In the genomic region with DNA sequence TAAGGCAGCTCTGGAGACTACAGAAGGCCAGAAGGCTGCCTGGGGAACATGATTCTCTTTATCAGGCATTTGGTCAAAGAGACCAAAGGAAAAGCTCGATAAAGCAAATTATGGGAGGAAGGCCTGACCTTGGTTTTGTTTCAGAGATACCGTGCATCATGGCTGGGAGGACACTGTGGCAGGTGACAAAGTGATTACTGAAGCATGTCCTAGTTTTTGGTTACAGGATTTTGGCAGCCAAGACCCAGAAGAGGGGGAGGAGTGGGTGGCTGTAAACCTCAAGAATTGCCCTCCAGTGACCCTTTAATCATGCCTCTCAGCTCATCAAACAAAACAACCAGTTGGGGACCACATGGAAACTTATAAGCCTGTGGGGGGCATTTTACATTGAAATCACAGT, we compare ENCODE assay signal across 24 mouse cellular contexts. TPM values are rescaled to one million over a fixed set of nuclear protein-coding genes. Genes with fewer than 3 reads are reported as not detected.
A peak's percentile ranks its signal among the peaks of the same experiment; 100 is the strongest.
DNase-seq lines count a peak whose midpoint lies in the region; ATAC-seq and TF ChIP-seq lines count a peak whose summit lies in the region.
"Had no signal": no experiment of that assay in that cellular context is flagged by ENCODE, and none has a peak within 500 bp of the region (broad histone marks: within the 10 kb centered on the region; RNA-seq: fewer than 3 reads in every experiment).

No protein-coding gene starts in this region.

- H3K4me1 ChIP-seq in heart, embryonic 11.5 days (ENCODE audit: control insufficient read depth, insufficient read depth, low read length), result no peaks in the 10 kb centered on the region
- no peaks in the 10 kb centered on the region for H3K4me1 ChIP-seq in limb, embryonic 11.5 days (ENCODE audit: control insufficient read depth, insufficient read depth, low read length)
- 0 out of 2 replicates have a peak, but pooled peaks cover 5% of the 10 kb centered on the region for H3K4me1 ChIP-seq in limb, embryonic 10.5 days
- H3K4me1 ChIP-seq in limb, embryonic 14.5 days (ENCODE audit: control insufficient read depth, insufficient read depth, low read length), result no peaks in the 10 kb centered on the region
- H3K4me1 ChIP-seq: forebrain, embryonic 12.5 days; hindbrain, embryonic 15.5 days; liver, embryonic 15.5 days; neural tube, embryonic 12.5 days had no signal

- peak; percentile 20 to 31 for DNase-seq in heart, adult 18-20 months
- DNase-seq in limb, embryonic 11.5 days (ENCODE audit: low spot score), result peak; percentile 23
- DNase-seq in limb, embryonic 10.5 days (ENCODE audit: low spot score), result no peak
- peak; percentile 17 for DNase-seq in embryo, embryonic 11 days
- DNase-seq in limb, embryonic 14.5 days (ENCODE audit: low spot score), result peak; percentile 14
- no peak for DNase-seq in spleen, postnatal 4 days (ENCODE audit: low spot score in 2 of 2)
- no peak for DNase-seq in right cerebral cortex, postnatal 10 days (ENCODE audit: low spot score in 2 of 2)
- DNase-seq: cerebellum, adult 2 months; kidney, adult 11 months; left cerebral cortex, postnatal 4 days; thymus, postnatal 4 days had no signal

- no peak overlapping the region for H3K27ac ChIP-seq in heart, embryonic 11.5 days (ENCODE audit: low read depth, low read length)
- H3K27ac ChIP-seq in limb, embryonic 11.5 days (replicated peaks; ENCODE audit: low read depth, low read length), result no peak overlapping the region
- no peak overlapping the region for H3K27ac ChIP-seq in limb, embryonic 10.5 days
- no peak overlapping the region for H3K27ac ChIP-seq in limb, embryonic 14.5 days (replicated peaks; ENCODE audit: low read depth, low read length)
- H3K27ac ChIP-seq: forebrain, embryonic 12.5 days; hindbrain, embryonic 15.5 days; liver, embryonic 15.5 days; neural tube, embryonic 12.5 days had no signal

- 48% methylated on average over 2 of the region's 2 CpGs for WGBS in heart, embryonic 11.5 days (ENCODE audit: insufficient replicate concordance)
- 26% methylated on average over 2 of the region's 2 CpGs for whole genome bisulfite sequencing in limb, embryonic 11.5 days
- WGBS in limb, embryonic 10.5 days, result 30% methylated on average over 2 of the region's 2 CpGs
- WGBS in limb, embryonic 14.5 days, result 17% methylated on average over 2 of the region's 2 CpGs

- H3K4me3 ChIP-seq in heart, embryonic 11.5 days (ENCODE audit: low read depth, low read length), result no peak overlapping the region
- H3K4me3 ChIP-seq in limb, embryonic 11.5 days (ENCODE audit: low read depth, low read length), result no peak overlapping the region
- no peak overlapping the region for H3K4me3 ChIP-seq in limb, embryonic 10.5 days
- no peak overlapping the region for H3K4me3 ChIP-seq in limb, embryonic 14.5 days (replicated peaks; ENCODE audit: low read length)
- H3K4me3 ChIP-seq: forebrain, embryonic 12.5 days; hindbrain, embryonic 15.5 days; liver, embryonic 15.5 days; neural tube, embryonic 12.5 days had no signal

- no peaks in the 10 kb centered on the region for H3K27me3 ChIP-seq in heart, embryonic 11.5 days (ENCODE audit: control insufficient read depth, insufficient read depth, low read length)
- H3K27me3 ChIP-seq in limb, embryonic 11.5 days (ENCODE audit: control insufficient read depth, insufficient read depth, low read length), result no peaks in the 10 kb centered on the region
- H3K27me3 ChIP-seq in limb, embryonic 10.5 days (ENCODE audit: low read depth, poor library complexity, severe bottlenecking), result no peaks in the 10 kb centered on the region
- no peaks in the 10 kb centered on the region for H3K27me3 ChIP-seq in limb, embryonic 14.5 days (ENCODE audit: control insufficient read depth, insufficient read depth, low read length)
- H3K27me3 ChIP-seq: forebrain, embryonic 12.5 days; hindbrain, embryonic 15.5 days; liver, embryonic 15.5 days; neural tube, embryonic 12.5 days had no signal

- no peak overlapping the region for H3K9ac ChIP-seq in heart, embryonic 11.5 days (ENCODE audit: low read depth, low read length)
- no peak overlapping the region for H3K9ac ChIP-seq in limb, embryonic 11.5 days (ENCODE audit: low read length)
- H3K9ac ChIP-seq in limb, embryonic 14.5 days (ENCODE audit: low read depth, low read length, severe bottlenecking), result no peak overlapping the region
- H3K9ac ChIP-seq: forebrain, embryonic 12.5 days; hindbrain, embryonic 15.5 days; liver, embryonic 15.5 days; neural tube, embryonic 12.5 days had no signal

- TF ChIP-seq POLR2A in limb, embryonic 14.5 days (IDR thresholded peaks at IDR 0.05; ENCODE audit: borderline replicate concordance, extremely low read depth, insufficient read depth, insufficient read length), result no peak

- no peaks in the 10 kb centered on the region for H3K9me3 ChIP-seq in heart, embryonic 11.5 days (replicated peaks; ENCODE audit: control insufficient read depth, low read length)
- H3K9me3 ChIP-seq in limb, embryonic 11.5 days (ENCODE audit: control insufficient read depth, low read length), result no peaks in the 10 kb centered on the region
- H3K9me3 ChIP-seq in limb, embryonic 10.5 days (replicated peaks), result no peaks in the 10 kb centered on the region
- no peaks in the 10 kb centered on the region for H3K9me3 ChIP-seq in limb, embryonic 14.5 days (ENCODE audit: control insufficient read depth, low read length)
- H3K9me3 ChIP-seq: forebrain, embryonic 12.5 days; hindbrain, embryonic 15.5 days; liver, embryonic 15.5 days; neural tube, embryonic 12.5 days had no signal

- no peak overlapping the region for H3K4me2 ChIP-seq in heart, embryonic 11.5 days
- no peak overlapping the region for H3K4me2 ChIP-seq in limb, embryonic 11.5 days (ENCODE audit: low read depth, severe bottlenecking)
- H3K4me2 ChIP-seq in limb, embryonic 14.5 days (replicated peaks; ENCODE audit: low read depth, low read length, severe bottlenecking), result no peak overlapping the region
- H3K4me2 ChIP-seq: forebrain, embryonic 12.5 days; hindbrain, embryonic 15.5 days; liver, embryonic 15.5 days; neural tube, embryonic 12.5 days had no signal

- H3K36me3 ChIP-seq in heart, embryonic 11.5 days (ENCODE audit: control insufficient read depth, insufficient read depth, low read length), result no peaks in the 10 kb centered on the region
- H3K36me3 ChIP-seq in limb, embryonic 11.5 days (ENCODE audit: control insufficient read depth, insufficient read depth, low read length), result no peaks in the 10 kb centered on the region
- no peaks in the 10 kb centered on the region for H3K36me3 ChIP-seq in limb, embryonic 10.5 days
- no peaks in the 10 kb centered on the region for H3K36me3 ChIP-seq in limb, embryonic 14.5 days (ENCODE audit: control insufficient read depth, insufficient read depth, low read length)
- H3K36me3 ChIP-seq: forebrain, embryonic 12.5 days; hindbrain, embryonic 15.5 days; liver, embryonic 15.5 days; neural tube, embryonic 12.5 days had no signal

- ATAC-seq in heart, embryonic 11.5 days (replicated peaks; ENCODE audit: insufficient number of reproducible peaks, low FRiP score, low TSS enrichment), result no peak
- ATAC-seq in limb, embryonic 11.5 days (ENCODE audit: insufficient number of reproducible peaks, low FRiP score, low TSS enrichment, low read depth), result no peak
- no peak for ATAC-seq in limb, embryonic 14.5 days (ENCODE audit: low FRiP score, low read depth)
- ATAC-seq: lung, postnatal 0 days had no signal

RNA-seq across cellular contexts. Expression of a gene that starts 39.7 kb away (rescaled TPM):
- total RNA-seq in heart, adult 18-20 months (2021), result not detected
- polyA plus RNA-seq in heart, embryonic 11.5 days (2014; fragmentation: Nextera tagmentation; extraction: Ambion mirVana), result not detected in 2 replicates
- not detected in 2 replicates for polyA plus RNA-seq in limb, embryonic 11.5 days (2014; fragmentation: Nextera tagmentation; extraction: Ambion mirVana)
- not detected in 2 replicates for polyA plus RNA-seq in limb, embryonic 10.5 days (2016; fragmentation: Nextera tagmentation; extraction: Ambion mirVana)
- polyA plus RNA-seq in limb, embryonic 14.5 days (2012; rRNA removed), result not detected in 2 replicates
- polyA plus RNA-seq in limb, embryonic 14.5 days (2014; fragmentation: Nextera tagmentation; extraction: Ambion mirVana), result not detected in 2 replicates
- total RNA-seq: adrenal gland, postnatal 36 days; ES-E14; layer of hippocampus, adult 18-20 months; left cerebral cortex, postnatal 4 days; megakaryocyte, adult 5-6 weeks had no signal
- polyA plus RNA-seq: cerebellum, adult 2 months; cortical plate, adult 2 months; forebrain, embryonic 12.5 days; gonadal fat pad, adult 2 months; heart, postnatal 0 days; hindbrain, embryonic 15.5 days; liver, embryonic 15.5 days; lung, postnatal 0 days; neural tube, embryonic 12.5 days had no signal

Comparison
In these comparisons a context has a peak if more than half of its experiments do, and no peak if none do; other contexts are left out.
1. DNase-seq: peak in heart, adult 18-20 months (2 of 2), limb, embryonic 11.5 days (single experiment), embryo, embryonic 11 days (single experiment) and limb, embryonic 14.5 days (single experiment); none in limb, embryonic 10.5 days (single experiment), spleen, postnatal 4 days (0 of 2) and right cerebral cortex, postnatal 10 days (0 of 2).